18 mouse cellular contexts compared by ENCODE assay signal in genomic region chr8:125317584-125317991, GRCm38 (mm10).
DNase-seq lines count a peak whose midpoint lies in the region; ATAC-seq and TF ChIP-seq lines count a peak whose summit lies in the region.
"Had no signal": no experiment of that assay in that cellular context is flagged by ENCODE, and none has a peak within 500 bp of the region (broad histone marks: within the 10 kb centered on the region; RNA-seq: fewer than 3 reads in every experiment).

No protein-coding gene starts in this region.

- no peak overlapping the region for H3K9ac ChIP-seq in liver, adult 2 months (ENCODE audit: low read depth, low read length)
- no peak overlapping the region for H3K9ac ChIP-seq in liver, embryonic 12.5 days
- H3K9ac ChIP-seq in forebrain, postnatal 0 days = no peak overlapping the region
- H3K9ac ChIP-seq: liver, postnatal 0 days; neural tube, embryonic 12.5 days had no signal

- 20% methylated on average over 6 of the region's 6 CpGs for WGBS in liver, adult 2 months
- WGBS in liver, embryonic 12.5 days (ENCODE audit: insufficient replicate concordance) = 75% methylated on average over 6 of the region's 6 CpGs
- WGBS in forebrain, postnatal 0 days = 84% methylated on average over 6 of the region's 6 CpGs

- no peaks in the 10 kb centered on the region for H3K79me2 ChIP-seq in liver, adult 2 months (ENCODE audit: control insufficient read depth, insufficient read depth, low read length)

- no peak overlapping the region for H3K4me3 ChIP-seq in liver, adult 2 months (ENCODE audit: insufficient read depth, low read depth, low read length)
- H3K4me3 ChIP-seq in liver, embryonic 12.5 days = no peak overlapping the region
- no peak overlapping the region for H3K4me3 ChIP-seq in gastrocnemius, adult 2 months
- H3K4me3 ChIP-seq in forebrain, postnatal 0 days (ENCODE audit: low read depth, low read length) = no peak overlapping the region
- H3K4me3 ChIP-seq: layer of hippocampus, adult 2 months; neural tube, embryonic 12.5 days had no signal

- H3K4me2 ChIP-seq in liver, embryonic 12.5 days = no peak overlapping the region
- H3K4me2 ChIP-seq in forebrain, postnatal 0 days (ENCODE audit: low read depth) = no peak overlapping the region
- H3K4me2 ChIP-seq: midbrain, embryonic 11.5 days; neural tube, embryonic 12.5 days had no signal

- no peak for TF ChIP-seq CTCF in liver, adult 2 months (IDR thresholded peaks at IDR 0.05; ENCODE audit: low read depth, low read length)
- no peak for TF ChIP-seq CTCF in gastrocnemius, adult 2 months (IDR thresholded peaks at IDR 0.05)
- TF ChIP-seq CTCF in forebrain, postnatal 0 days (IDR thresholded peaks at IDR 0.05; ENCODE audit: low read depth) = no peak

- no peak for ATAC-seq in liver, embryonic 12.5 days
- ATAC-seq in forebrain, postnatal 0 days = no peak
- ATAC-seq: CD4-positive, CD25-positive, alpha-beta regulatory T cell, adult 4 months; liver, postnatal 0 days; Patski had no signal

- H3K9me3 ChIP-seq in liver, embryonic 12.5 days (replicated peaks) = no peaks in the 10 kb centered on the region
- H3K9me3 ChIP-seq in forebrain, postnatal 0 days (ENCODE audit: low read length) = no peaks in the 10 kb centered on the region
- H3K9me3 ChIP-seq: neural tube, embryonic 12.5 days had no signal

- no peak for TF ChIP-seq POLR2A in liver, adult 2 months (IDR thresholded peaks at IDR 0.05; ENCODE audit: extremely low read depth, insufficient read depth, low read length)

- H3K27ac ChIP-seq in liver, adult 2 months (replicated peaks; ENCODE audit: insufficient read depth, low read depth, low read length) = no peak overlapping the region
- no peak overlapping the region for H3K27ac ChIP-seq in liver, embryonic 12.5 days
- no peak overlapping the region for H3K27ac ChIP-seq in gastrocnemius, adult 2 months
- H3K27ac ChIP-seq in forebrain, postnatal 0 days (ENCODE audit: low read depth, low read length) = no peak overlapping the region
- H3K27ac ChIP-seq: layer of hippocampus, adult 2 months; neural tube, embryonic 12.5 days had no signal

- H3K27me3 ChIP-seq in liver, adult 2 months (ENCODE audit: control insufficient read depth, insufficient read depth, low read length) = no peaks in the 10 kb centered on the region
- H3K27me3 ChIP-seq in liver, embryonic 12.5 days (replicated peaks) = peaks cover 29% of the 10 kb centered on the region; the same call in 1 of the 2 replicates
- H3K27me3 ChIP-seq in forebrain, postnatal 0 days (ENCODE audit: insufficient read depth, low read length) = no peaks in the 10 kb centered on the region; the same call in 1 of the 2 replicates
- H3K27me3 ChIP-seq: neural tube, embryonic 12.5 days had no signal

- no peaks in the 10 kb centered on the region for H3K36me3 ChIP-seq in liver, adult 2 months (ENCODE audit: control insufficient read depth, insufficient read depth, low read length)
- no peaks in the 10 kb centered on the region for H3K36me3 ChIP-seq in liver, embryonic 12.5 days
- H3K36me3 ChIP-seq in forebrain, postnatal 0 days (ENCODE audit: insufficient read depth) = no peaks in the 10 kb centered on the region
- H3K36me3 ChIP-seq: neural tube, embryonic 12.5 days had no signal

- peak; percentile 92 for DNase-seq in liver, adult 2 months (ENCODE audit: extremely low read depth, low read depth, low spot score)
- peak; percentile 98 for DNase-seq in cerebellum, adult 11-12 months
- peak; percentile 77 for DNase-seq in gastrocnemius, adult 2 months
- peak; percentile 56 for DNase-seq in heart, postnatal 25 days (ENCODE audit: low spot score)
- DNase-seq in testis, postnatal 14 days (ENCODE audit: low spot score) = no peak
- no peak for DNase-seq in forebrain, postnatal 0 days
- no peak for DNase-seq in adrenal gland, adult 18-20 months (ENCODE audit: low spot score in 2 of 2)
- DNase-seq: adrenal gland, postnatal 10 days; kidney, adult 2 months; liver, postnatal 0 days; retina, postnatal 1 day; thymus, postnatal 4 days had no signal

- H3K4me1 ChIP-seq in liver, adult 2 months (ENCODE audit: control insufficient read depth, insufficient read depth, low read length) = peaks cover 10% of the 10 kb centered on the region
- H3K4me1 ChIP-seq in liver, embryonic 12.5 days = 0 out of 2 replicates have a peak, but pooled peaks cover 3% of the 10 kb centered on the region
- H3K4me1 ChIP-seq in forebrain, postnatal 0 days (ENCODE audit: insufficient read depth) = 0 out of 2 replicates have a peak, but pooled peaks cover 3% of the 10 kb centered on the region

- intact Hi-C loops in gastrocnemius, adult 2 months (cut with DNase I) = no loop called here
- intact Hi-C loops in heart, postnatal 25 days (cut with DNase I) = no loop called here

Comparison
In these comparisons a context has a peak if more than half of its experiments do, and no peak if none do; other contexts are left out.
1. DNase-seq: peak in liver, adult 2 months (single experiment), cerebellum, adult 11-12 months (single experiment), gastrocnemius, adult 2 months (single experiment) and heart, postnatal 25 days (single experiment); none in testis, postnatal 14 days (single experiment), forebrain, postnatal 0 days (single experiment) and adrenal gland, adult 18-20 months (0 of 2).